Mouse (Mus musculus) urinary bladder, adult 18-20 months (tissue): ENCODE measurements around the gene Chmp1a.
"Not testable (repeated sequence)": the region's sequence is repeated elsewhere in the genome, so short reads cannot be mapped to it uniquely, and the experiment has no call there.

Experiments
- DNase-seq, 2 experiments: peaks; one replicate each; pipeline ENCODE4 v3.0.0; 2022; ENCODE audit warnings: low spot score in 2 of 2, mixed read lengths in 2 of 2

Chmp1a gene

DNA sequence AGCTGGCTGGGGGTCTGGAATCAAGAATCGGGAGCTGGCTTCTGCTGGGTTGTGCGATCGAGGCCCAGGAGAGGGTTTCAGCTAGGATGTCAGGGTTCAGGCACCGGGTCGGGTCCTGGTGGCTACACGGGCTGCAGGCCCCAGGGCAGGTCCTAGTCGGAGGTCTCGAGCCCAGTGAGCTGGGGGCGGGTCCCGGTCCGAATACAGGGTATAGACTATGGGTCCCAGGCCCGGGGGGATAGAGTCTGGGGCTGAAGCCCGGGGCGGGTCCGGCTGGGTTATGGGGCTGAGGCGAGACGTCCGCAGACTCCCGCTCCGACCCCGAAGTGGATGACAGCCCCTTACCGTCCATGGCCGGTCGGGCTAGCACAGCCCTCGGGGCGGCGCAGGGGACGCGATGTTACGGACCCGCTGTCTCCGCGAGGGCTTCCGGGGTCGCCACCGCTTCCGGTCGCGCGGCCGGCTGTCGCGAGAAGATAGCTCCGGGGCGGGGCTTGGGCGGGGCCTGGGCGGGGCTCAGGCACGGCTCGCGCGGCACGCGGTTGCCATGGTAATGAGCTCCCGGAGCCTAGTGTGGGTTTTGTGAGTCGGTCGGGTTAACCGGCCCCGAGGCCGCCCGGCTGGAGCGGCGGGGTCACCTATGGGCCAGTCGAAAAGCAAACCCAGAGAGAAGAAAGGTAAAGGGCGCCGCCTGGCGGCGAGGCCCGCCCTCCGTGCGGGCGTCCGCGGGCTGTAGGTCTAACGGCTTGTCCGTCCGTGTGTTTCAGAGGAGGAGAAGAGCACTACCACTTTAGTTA is at the start of gene Chmp1a, which contains the start of gene Spata33:
Chmp1a (minus strand) TSS at position 443 of the 797 bp plus-strand sequence.
Spata33 (plus strand) TSS at position 512 of the 797 bp plus-strand sequence.
- DNase-seq: peak; percentile 87 to 90

GRCm38 (mm10) chr8:123257593-123257992 is 45.0 kb upstream of the Chmp1a start:
- not testable (repeated sequence) for DNase-seq

DNA sequence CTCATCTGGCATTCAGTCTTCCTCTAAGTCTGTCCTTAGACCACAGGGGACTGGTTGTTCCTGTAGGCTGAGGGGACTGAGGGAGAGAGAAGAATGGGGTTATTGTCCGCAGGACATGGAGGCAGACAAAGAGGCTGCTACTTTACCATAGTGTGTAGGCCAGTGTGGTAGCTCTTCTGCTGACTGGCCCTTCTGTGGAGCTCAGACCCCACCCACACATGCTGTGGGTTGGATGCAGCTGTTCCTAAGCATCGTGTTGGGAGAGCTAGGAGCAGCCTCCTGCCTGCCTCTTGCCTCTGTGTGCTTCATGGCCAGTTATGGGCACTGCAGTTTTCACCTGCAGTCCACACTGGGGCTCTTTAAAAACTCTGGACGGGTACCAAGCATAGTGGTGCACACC is 44.6 kb upstream of the Chmp1a start:
- DNase-seq: no peak

- no peak for DNase-seq
Measured at GRCm38 (mm10) chr8:123255170-123255569, 42.6 kb upstream of the Chmp1a start.

DNA sequence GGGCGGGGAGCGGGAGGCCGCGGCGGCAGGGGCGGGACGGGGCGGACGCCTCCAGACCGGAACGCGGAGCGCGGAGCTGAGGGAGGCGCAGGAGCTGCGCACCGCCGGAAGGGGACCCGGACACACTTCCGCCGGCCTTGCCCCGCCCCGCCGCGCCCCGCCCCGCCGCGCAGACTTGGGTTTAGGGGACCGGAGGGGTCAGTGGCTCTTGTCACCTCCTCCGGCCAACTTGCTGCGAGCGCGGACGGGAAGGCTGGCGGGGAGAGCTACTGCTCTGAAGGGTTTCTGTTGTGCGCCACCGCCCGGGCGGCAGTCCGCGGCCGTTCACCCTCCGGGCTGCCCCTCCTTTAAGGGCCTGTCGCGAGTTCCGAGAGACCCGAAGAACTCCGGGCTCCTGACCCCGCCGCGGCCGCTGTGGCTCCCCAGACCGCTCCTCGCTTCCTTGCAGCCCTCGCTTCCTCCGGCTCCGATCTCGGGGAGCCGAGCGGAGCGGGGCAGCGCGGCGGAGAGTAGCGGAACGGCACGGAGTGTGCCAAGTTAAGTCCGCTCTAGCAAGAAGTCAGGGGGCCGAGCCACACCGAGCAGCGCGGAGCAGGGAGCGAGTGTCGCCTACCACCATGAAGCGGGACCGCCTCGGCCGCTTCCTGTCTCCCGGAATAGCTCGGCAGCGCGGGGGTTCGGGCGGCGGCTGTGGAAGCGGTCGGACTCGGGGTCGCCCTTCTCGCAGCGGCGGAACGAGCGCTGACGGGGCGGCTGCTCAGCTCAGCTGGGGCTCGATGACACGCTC is 41.7 kb upstream of the Chmp1a start, which contains the start of the genes Zfp276 and Vps9d1:
Zfp276 (plus strand) TSS at position 97 of the 787 bp plus-strand sequence.
Vps9d1 (minus strand) TSS at position 250 of the 787 bp plus-strand sequence.
- DNase-seq: peak; percentile 73 to 80

- DNase-seq: no peak
Measured at GRCm38 (mm10) chr8:123253451-123254098, 41.0 kb upstream of the Chmp1a start.

GRCm38 (mm10) chr8:123252925-123253324 is 40.4 kb upstream of the Chmp1a start:
- DNase-seq: no peak

- DNase-seq: no peak
Measured at GRCm38 (mm10) chr8:123250940-123251339, 38.4 kb upstream of the Chmp1a start.

- DNase-seq: no peak
Measured at GRCm38 (mm10) chr8:123248596-123248995, 36.0 kb upstream of the Chmp1a start.

DNA sequence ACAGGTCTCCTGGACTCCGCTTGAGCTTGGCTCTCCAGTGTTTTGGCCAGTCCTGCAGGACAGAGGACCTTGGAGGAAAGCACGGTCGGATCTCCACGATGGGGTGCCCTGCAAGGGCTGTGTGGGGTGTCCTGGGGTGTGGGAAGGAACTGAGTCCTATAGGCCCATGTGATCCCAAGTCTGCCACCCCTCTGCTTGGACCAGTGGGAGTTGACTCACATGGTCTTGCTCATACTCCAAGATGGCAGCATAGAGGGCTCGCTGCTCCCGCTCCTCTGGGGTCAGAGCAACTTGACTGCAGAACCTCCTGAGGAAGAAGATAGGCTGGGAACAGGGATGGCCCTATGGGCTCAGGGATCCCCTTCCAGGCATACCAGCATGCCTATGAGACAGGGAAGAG is 35.2 kb upstream of the Chmp1a start:
- DNase-seq: no peak

DNA sequence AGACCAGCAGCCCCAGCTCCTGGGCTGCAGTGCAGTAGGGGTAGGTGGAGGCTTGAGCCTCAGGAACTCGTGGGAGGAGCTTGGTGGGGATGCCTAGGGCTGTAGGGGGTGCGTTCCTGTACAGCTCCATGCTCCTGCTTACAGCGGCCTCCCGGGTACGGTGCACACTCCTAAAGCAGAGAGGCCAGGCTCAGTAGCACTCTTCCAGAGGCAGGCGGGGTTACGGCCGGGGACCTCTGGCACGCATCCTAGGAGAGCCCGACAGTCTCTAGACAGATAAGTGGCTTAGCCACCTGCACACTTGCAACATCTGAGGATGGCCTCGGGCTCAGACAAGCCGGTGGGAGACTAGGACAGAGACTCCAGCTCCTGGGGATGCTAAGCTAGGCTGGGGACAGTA is 33.0 kb upstream of the Chmp1a start:
- DNase-seq: no peak

DNA sequence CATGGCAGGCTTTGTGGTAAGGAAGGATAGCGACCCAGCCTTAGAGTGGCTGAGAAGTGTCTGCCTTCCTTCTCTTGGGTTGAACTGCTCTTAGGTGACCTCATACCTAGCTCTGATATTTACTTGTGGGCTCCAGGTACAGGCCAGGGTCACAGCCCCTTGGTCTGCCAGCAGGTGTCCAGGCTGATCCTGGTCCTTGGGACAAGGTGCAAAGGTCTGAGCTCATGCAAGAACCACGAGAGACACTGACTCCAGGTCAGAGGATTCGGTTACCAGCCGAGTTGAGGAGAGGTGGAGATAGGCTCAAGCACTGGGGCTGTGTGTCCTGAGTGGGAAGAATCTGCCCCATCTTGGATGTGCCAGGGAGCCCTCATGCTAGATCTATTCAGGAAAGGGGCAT is 31.8 kb upstream of the Chmp1a start:
- DNase-seq: no peak

DNA sequence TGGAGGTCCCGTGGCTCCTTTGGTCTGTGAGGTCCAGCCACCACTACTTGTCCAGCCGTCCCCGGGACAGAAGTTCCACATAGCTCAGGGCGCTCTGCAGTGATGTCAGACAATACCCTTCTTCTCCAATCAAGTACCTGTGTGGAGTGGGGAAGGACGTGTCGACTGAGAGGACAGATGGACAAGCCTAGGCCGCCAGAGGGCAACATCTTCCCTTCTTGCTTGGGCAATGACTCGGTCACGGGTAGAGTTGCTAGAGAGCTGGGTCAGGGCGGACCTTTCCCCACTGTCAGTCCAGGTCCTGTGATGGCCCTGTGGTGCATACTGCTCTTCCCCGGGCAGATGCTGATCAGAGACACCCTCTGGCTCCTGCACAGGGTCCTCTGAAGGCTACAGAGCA is 30.5 kb upstream of the Chmp1a start:
- DNase-seq: no peak

GRCm38 (mm10) chr8:123242107-123242923 is 29.8 kb upstream of the Chmp1a start:
- DNase-seq: no peak

GRCm38 (mm10) chr8:123239398-123239797 is 26.8 kb upstream of the Chmp1a start:
- DNase-seq: no peak

DNA sequence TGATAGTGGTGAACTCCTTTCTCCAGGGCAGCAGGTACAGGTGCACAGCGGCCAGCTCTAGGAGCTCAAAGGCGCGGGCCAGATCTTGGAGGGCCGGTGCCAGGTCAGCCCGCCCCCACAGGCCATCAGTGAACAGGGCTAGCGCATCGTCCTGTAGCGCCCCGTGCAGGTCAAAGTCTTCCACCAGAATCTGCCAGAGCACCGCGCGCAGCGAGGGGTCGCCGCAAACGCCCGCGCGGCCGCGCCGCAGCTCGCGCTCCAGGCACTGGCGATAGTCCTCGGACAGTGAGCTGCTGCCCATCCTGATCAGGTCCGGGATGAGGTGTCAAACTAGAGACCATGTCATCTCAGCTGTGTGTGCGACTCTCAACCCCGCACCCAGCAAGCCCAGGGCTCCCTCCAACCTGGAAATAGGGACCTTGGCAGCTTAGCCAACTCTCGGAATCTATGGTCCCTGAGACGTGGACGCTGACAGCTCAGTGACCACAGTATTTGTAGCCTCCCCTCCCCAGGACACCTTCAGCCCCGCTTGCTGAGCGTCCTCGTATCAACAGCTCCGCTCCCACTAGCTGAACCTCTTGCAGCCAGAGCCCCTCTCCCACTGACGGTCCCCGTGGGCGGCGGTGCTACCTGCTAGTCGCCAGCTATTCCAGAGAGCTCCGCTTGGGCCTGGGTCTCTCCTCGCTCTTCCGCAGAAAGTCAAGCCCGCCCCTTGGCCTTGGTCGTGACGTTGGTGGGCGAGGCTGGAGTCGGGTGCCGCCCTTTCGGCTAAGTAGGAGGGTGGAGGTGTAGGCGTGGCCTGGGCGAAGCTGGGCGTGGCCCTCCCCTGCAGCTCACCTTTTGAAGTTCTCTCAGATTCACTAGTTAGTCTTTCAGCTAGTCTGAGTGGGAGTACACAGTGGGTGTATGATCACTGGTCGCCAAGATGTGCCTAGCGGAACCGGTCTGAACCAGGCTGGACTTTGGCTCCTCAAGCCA is 23.2 kb upstream of the Chmp1a start, which contains the start of gene Spata2l:
Spata2l (minus strand) TSS at position 714 of the 978 bp plus-strand sequence.
- peak; percentile 78 to 89 for DNase-seq

GRCm38 (mm10) chr8:123234918-123235519 is 22.5 kb upstream of the Chmp1a start:
- no peak for DNase-seq

GRCm38 (mm10) chr8:123233760-123234159 is 21.2 kb upstream of the Chmp1a start:
- DNase-seq: no peak

GRCm38 (mm10) chr8:123233300-123233699 is 20.7 kb upstream of the Chmp1a start:
- no peak for DNase-seq
